Mouse (Mus musculus) forebrain, embryonic 11.5 days (tissue): Measurements from ENCODE around the gene Tfpi. TPM values are rescaled to one million over a fixed set of nuclear protein-coding genes. Genes with fewer than 3 reads are reported as not detected.

ENCODE experiments used
- polyA plus RNA-seq: library from polyadenylated mRNA; unstranded; fragments of >200 nt; fragmentation: Nextera tagmentation; extraction: Ambion mirVana; gene quantifications from 2 replicates; pipeline ENCODE4 v1.2.1, GENCODE M21; 2014

Tfpi gene
- polyA plus RNA-seq, 1 experiment from 2014 or later, result 9.9 TPM

Other genes starting within 250 kb of the Tfpi start
- 13.3 and 14.1 TPM in 2 replicates for gene Calcrl, start 51.4 kb downstream of the Tfpi start, polyA plus RNA-seq
- 33.4 and 36.2 TPM in 2 replicates for gene Ctnnd1, start 174.0 kb upstream of the Tfpi start, polyA plus RNA-seq
- gene Btbd18, start 182.3 kb upstream of the Tfpi start, polyA plus RNA-seq, result 0.36 and 0.77 TPM in 2 replicates
- 494 and 502 TPM in 2 replicates for gene Selenoh, start 194.0 kb upstream of the Tfpi start, polyA plus RNA-seq
- not detected in 2 replicates for gene Gm28635, start 201.3 kb upstream of the Tfpi start, polyA plus RNA-seq
- 68.3 and 69.2 TPM in 2 replicates for gene Med19, start 201.6 kb upstream of the Tfpi start, polyA plus RNA-seq
- 177 and 184 TPM in 2 replicates for gene Tmx2, start 202.4 kb upstream of the Tfpi start, polyA plus RNA-seq
- gene Zdhhc5, start 238.4 kb upstream of the Tfpi start, polyA plus RNA-seq, result 27.7 and 28.4 TPM in 2 replicates